Mouse (Mus musculus) megakaryocyte, embryonic 14.5 days (primary cell): ENCODE measurements at regions not wholly inside any gene's neighbourhood (a gene's known extent, or its start where the extent isn't known, plus 50 kb on each side); places are given as distances from the start of the nearest gene placed in this dataset.
"Not testable (repeated sequence)": the region's sequence is repeated elsewhere in the genome, so short reads cannot be mapped to it uniquely, and the experiment has no call there.

Experiments used
- H3K27me3 ChIP-seq: replicated peaks from 2 replicates; pipeline ENCODE3; 2012; ENCODE audit warnings: inconsistent platforms
- H3K36me3 ChIP-seq: replicated peaks from 2 replicates; pipeline ENCODE3; 2012; ENCODE audit warnings: low read length, inconsistent platforms, mixed read lengths
- H3K4me1 ChIP-seq: 2 replicates; pipeline ENCODE4 v1.6.1; 2012; ENCODE audit warnings: inconsistent platforms
- H3K4me3 ChIP-seq: replicated peaks from 2 replicates; pipeline ENCODE3; 2012; ENCODE audit warnings: moderate library complexity, mild to moderate bottlenecking, inconsistent platforms
- H3K9me3 ChIP-seq: 2 replicates; pipeline ENCODE4 v1.6.1; 2012; ENCODE audit warnings: inconsistent platforms
- FLI1 ChIP-seq: IDR thresholded peaks from 2 replicates; pipeline ENCODE4 v1.6.1; 2012; ENCODE audit warnings: low read length, inconsistent platforms, mixed read lengths
- GATA1 ChIP-seq: IDR thresholded peaks from 3 replicates; pipeline ENCODE4 v1.6.1; 2012; ENCODE audit warnings: mixed read lengths, low read length, inconsistent platforms, borderline replicate concordance

DNA sequence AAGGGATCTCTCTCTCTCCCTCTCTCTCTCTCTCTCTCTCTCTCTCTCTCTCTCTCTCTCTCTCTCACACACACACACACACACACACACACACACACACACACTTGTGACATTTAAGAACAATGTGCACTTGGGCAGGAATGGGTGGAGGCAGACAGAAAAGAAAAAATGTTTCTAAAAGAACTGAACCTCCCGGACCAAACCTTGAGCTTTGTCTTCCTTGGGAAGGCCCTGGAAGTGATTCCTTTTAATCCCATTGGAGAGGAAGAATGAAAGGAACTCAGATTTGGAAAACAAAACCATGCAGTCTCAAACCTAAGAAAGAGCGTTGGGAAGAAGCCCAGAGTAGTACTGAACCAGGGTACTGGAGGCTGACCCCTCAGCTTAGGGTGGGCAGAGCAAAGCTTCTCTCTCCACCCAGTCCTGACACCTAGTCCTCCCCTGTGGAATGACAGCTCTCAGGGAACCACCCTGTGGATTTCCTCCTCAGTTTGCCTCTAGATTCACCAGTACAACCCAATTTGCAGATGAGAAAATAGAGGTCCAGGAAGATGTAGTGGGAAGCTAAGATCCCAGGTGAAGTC lies 152.3 kb upstream of the Rgma start:
- Histone ChIP-seq H3K9me3 (no peaks in the 10 kb centered on the region), H3K27me3 (no peaks in the 10 kb centered on the region), H3K4me3 (no peak overlapping the region), H3K36me3 (no peaks in the 10 kb centered on the region), H3K4me1 (no peaks in the 10 kb centered on the region)
- TF ChIP-seq GATA1 (no peak), FLI1 (no peak)

DNA sequence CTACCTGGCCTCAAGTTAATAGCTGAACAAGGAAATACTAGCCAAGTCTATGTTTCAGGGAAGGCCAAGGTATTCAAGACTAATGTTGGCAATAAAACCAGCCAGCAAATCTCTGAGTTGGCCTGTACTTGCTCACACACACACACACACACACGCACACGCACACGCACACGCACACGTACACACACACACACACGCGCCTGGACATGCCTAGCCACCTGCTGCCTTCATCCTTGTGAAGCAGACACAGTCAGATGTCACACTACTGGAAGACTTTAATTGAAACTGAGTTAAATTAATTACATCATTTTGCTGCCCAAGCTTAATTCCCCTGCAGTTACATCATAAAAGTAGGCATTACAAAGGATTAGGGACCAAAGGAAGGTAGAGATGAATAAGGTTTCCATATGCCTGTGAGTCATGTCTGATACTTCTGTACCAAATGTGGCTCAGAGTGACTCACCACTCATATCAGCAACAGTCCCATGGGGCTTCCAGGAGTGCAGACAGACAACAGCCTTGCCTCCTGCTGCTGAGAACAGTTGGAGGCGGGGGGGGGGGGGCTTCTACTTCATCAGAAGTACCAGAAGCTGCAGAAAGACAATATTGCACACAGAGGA lies 141.7 kb upstream of the Rgma start:
- Histone ChIP-seq H3K4me1 (no peaks in the 10 kb centered on the region), H3K36me3 (no peaks in the 10 kb centered on the region), H3K4me3 (no peak overlapping the region), H3K9me3 (peaks cover 5% of the 10 kb centered on the region; the same call in 1 of the 2 replicates), H3K27me3 (no peaks in the 10 kb centered on the region)
- TF ChIP-seq FLI1 (no peak), GATA1 (no peak)

DNA sequence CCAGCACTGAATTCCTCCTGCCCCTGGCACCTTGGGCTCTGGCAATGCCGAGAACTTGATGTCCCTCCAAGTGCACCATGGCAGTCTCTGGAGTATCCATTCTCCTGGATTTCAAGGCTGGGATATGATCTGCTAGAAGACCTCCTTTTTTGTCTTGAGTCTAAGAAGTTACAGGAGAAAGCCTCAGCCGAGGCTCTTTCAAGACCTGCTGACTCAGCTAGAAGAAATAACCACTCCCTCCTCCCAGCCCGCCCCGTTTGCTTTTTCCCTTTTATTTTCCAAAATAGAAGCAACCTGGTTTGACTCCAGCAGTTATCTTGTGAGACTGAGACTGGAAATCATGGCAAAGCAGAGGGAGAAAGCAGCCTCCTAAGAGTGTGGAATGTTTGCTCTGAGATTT lies 136.8 kb upstream of the Rgma start:
- TF ChIP-seq GATA1, result no peak
- H3K9me3 ChIP-seq, result peaks cover 5% of the 10 kb centered on the region; the same call in 1 of the 2 replicates
- no peak overlapping the region for H3K4me3 ChIP-seq
- H3K27me3 ChIP-seq, result no peaks in the 10 kb centered on the region
- H3K4me1 ChIP-seq, result no peaks in the 10 kb centered on the region
- H3K36me3 ChIP-seq, result no peaks in the 10 kb centered on the region

DNA sequence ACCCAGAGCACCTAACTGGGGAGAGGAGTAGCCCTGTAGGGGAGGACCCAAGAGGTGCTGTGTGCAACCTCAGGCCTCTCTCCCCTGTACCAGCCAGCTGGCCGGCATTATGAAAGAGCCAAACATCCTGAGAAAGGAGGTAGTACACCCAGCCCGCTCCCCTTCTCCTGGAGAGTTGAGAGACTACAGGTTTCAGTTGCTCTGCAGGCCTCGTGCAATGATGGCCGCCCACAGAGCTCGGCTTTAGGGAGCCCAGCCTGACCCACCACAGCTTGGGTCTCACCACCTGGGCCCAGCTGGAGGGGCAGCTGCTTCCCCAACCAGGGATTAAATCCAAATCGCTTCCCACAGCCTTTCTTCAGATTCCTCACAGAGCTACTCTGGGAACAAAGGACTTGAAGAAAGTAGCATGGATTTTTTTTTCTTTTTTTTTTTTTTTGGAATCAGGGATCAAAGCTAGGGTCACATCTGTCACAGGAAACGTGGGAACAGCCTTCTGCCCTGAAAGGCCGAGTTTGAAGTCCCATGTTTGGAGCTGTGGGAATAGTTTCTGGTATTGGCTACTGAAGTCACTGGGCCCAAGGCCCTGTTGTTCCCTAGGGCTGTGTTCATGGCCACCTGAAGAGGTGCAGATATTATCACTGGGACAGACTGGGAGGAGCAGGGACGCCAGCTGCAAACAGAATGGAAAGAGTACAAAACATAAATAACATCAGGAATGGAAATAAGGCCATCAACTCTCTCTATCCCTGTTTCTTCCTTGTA lies 131.5 kb upstream of the Rgma start:
- TF ChIP-seq FLI1 (no peak), GATA1 (no peak)
- Histone ChIP-seq H3K4me3 (no peak overlapping the region), H3K4me1 (no peaks in the 10 kb centered on the region)

DNA sequence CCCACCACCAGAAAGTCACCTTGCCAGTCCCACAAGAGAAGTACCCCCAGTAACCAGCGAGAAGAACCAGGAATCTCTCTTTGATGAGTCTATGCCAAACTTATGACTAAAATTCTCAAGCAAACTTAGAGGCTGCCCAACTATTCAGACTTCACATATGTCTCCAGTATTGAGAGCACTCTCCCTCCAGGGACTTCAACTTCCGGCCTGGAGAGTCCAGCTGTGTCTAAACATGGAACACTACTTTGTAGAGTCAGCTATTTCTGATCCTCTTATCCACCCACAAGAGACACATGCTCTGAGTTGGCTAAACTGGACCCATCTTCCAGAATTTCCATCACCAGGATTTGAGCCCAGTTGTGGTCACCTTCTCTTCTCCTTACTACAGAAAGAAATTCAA lies 129.9 kb upstream of the Rgma start:
- Histone ChIP-seq H3K4me1 (no peaks in the 10 kb centered on the region), H3K27me3 (no peaks in the 10 kb centered on the region), H3K4me3 (no peak overlapping the region), H3K36me3 (no peaks in the 10 kb centered on the region), H3K9me3 (peaks cover 7% of the 10 kb centered on the region; the same call in 1 of the 2 replicates)
- TF ChIP-seq FLI1 (no peak), GATA1 (no peak)

More for the DNA sequence above, 131.5 kb upstream of the Rgma start:
- Histone ChIP-seq H3K27me3 (no peaks in the 10 kb centered on the region), H3K36me3 (no peaks in the 10 kb centered on the region), H3K9me3 (peaks cover 7% of the 10 kb centered on the region; the same call in 1 of the 2 replicates)

DNA sequence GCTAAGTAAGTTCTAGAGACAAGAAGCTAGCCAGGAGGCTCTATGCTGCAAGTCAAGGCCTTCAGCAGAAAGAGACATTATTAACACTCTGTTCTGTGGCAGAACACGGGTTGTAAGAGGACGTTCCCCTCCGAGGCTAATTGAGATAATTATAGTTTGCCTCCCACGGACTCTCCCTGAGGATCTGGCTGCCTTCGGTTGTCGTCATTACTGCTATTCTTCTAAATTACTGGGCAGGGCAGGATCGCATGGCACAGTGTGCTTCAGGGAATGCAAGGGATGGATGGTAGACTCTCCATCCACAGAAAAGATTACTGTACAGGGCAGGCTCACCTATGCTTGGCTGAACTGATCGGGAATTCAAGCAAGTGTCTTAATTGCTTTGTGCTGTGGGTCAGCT lies 124.7 kb upstream of the Rgma start:
- Histone ChIP-seq H3K27me3 (no peaks in the 10 kb centered on the region), H3K4me3 (no peak overlapping the region), H3K9me3 (no peaks in the 10 kb centered on the region), H3K36me3 (no peaks in the 10 kb centered on the region), H3K4me1 (no peaks in the 10 kb centered on the region)
- TF ChIP-seq GATA1 (no peak), FLI1 (no peak)

DNA sequence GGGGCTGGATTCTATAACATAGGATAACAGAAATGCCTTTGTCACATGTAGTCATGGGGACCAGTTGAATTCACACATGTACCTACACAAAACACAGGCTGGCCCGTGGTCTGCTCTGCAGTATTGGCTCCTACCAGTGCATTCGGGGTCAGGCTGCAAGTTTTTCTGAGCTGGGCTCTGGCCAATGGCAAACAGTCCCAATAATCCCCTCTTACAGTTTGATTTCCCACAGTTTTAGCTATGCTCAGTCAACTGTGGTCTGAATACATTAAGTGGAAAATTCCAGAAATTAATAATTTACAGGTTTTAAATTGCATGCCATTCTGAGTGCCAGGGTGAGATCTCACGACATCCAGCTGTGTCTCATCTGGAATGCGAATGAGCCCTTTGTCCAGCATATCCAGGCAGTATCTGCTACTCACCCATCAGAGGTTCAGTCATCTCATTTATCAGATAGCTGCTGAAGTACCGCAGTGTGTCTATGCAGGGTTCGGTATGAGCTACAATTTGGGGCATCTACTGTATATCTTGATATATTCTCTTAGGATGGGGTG lies 124.0 kb upstream of the Rgma start:
- Histone ChIP-seq H3K4me3 (no peak overlapping the region), H3K36me3 (no peaks in the 10 kb centered on the region), H3K9me3 (no peaks in the 10 kb centered on the region), H3K4me1 (no peaks in the 10 kb centered on the region), H3K27me3 (no peaks in the 10 kb centered on the region)
- no peak for TF ChIP-seq FLI1
- no peak for TF ChIP-seq GATA1

DNA sequence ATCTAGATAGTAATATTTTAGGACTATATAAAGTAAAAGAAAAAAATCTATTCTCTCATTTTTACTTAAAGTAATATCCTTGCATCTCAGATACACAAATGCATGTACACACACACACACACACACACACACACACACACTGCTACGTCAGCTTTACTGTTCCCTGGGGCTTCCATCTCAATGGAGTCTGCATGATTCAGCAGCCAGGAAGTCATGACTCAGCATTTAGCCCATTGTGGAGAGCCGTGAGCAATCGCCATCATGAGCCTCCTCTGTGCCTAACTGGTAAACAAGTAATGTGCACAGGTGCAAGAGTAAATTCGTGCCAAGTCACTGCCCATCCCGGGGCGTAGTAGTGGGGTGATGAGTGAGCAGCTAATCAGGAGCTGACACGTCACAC lies 120.3 kb upstream of the Rgma start:
- H3K9me3 ChIP-seq, H3K4me3 ChIP-seq, H3K27me3 ChIP-seq, H3K36me3 ChIP-seq, H3K4me1 ChIP-seq: not testable (repeated sequence)

DNA sequence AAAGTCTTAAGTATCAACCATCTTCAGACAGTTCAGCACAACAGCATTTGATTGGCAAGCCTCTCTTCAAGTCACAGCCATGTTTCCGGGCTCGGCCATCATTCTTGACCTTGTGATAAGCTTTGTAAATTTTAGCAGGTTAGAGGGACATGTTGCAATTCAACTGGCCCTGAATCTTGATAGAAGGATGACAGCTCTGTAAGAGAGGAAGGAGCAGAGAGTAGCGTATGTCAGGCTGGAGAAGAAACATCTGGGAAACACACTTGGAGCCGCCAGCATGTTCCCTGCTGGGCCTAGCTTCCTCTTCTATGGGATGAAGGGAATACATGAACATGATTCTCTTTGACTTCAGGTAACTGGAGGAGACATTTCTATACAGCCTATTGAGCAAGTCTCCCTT lies 115.2 kb upstream of the Rgma start:
- Histone ChIP-seq H3K9me3 (no peaks in the 10 kb centered on the region), H3K27me3 (no peaks in the 10 kb centered on the region)
- no peak for TF ChIP-seq FLI1

DNA sequence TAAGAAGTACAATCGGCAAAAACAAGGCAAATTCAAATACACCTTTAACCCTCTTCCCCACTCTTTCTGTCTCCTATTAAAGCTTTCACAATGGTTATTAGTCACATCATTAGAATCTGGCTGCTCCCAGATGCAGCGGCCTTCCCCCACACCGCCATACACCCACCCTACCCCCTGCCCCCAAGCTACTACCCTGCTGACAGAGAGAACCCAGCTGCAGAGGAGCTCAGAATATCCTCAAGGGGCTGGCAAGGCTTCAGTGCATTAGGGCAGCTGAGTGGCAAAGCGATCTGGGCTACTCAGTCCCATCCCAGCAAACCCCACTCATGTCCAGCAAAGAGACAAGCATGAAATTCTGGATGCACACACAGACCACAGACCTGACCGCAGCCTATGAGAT lies 113.6 kb upstream of the Rgma start:
- no peaks in the 10 kb centered on the region for H3K27me3 ChIP-seq
- no peaks in the 10 kb centered on the region for H3K4me1 ChIP-seq
- H3K4me3 ChIP-seq, result no peak overlapping the region
- no peaks in the 10 kb centered on the region for H3K36me3 ChIP-seq
- no peaks in the 10 kb centered on the region for H3K9me3 ChIP-seq
- TF ChIP-seq GATA1 (no peak), FLI1 (no peak)

More for the DNA sequence above, 115.2 kb upstream of the Rgma start:
- Histone ChIP-seq H3K4me1 (no peaks in the 10 kb centered on the region), H3K4me3 (no peak overlapping the region), H3K36me3 (no peaks in the 10 kb centered on the region)

DNA sequence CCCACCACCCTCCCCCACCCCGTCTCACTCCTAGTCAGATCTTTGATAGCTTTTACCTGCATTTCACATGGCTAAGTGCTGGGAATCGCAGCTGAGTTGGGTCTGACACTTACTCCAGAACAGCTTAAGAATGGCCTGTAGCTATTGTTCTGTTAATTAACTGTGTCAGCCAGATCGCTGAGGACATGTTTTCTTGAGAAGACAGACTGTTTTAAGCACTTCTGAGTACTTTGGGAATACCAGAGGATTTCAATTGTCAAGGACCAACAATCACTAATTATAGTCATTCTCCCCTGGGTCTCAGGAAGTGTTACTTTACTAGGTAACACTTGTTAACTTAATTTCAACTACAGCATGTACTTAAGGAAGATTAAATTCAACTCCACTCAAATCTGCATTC lies 112.8 kb upstream of the Rgma start:
- Histone ChIP-seq H3K9me3 (no peaks in the 10 kb centered on the region), H3K4me3 (no peak overlapping the region), H3K36me3 (no peaks in the 10 kb centered on the region), H3K4me1 (no peaks in the 10 kb centered on the region), H3K27me3 (no peaks in the 10 kb centered on the region)
- TF ChIP-seq GATA1, result no peak
- no peak for TF ChIP-seq FLI1
